Mouse (Mus musculus): ENCODE data around the gene Hba-a2. TPM values are rescaled to one million over a fixed set of nuclear protein-coding genes. Genes with fewer than 3 reads are reported as not detected.

Gene Hba-a2
- polyA plus RNA-seq (2015; fragmentation: Nextera tagmentation; extraction: Ambion mirVana): 10,427 and 30,164 TPM in 2 replicates

DNA sequence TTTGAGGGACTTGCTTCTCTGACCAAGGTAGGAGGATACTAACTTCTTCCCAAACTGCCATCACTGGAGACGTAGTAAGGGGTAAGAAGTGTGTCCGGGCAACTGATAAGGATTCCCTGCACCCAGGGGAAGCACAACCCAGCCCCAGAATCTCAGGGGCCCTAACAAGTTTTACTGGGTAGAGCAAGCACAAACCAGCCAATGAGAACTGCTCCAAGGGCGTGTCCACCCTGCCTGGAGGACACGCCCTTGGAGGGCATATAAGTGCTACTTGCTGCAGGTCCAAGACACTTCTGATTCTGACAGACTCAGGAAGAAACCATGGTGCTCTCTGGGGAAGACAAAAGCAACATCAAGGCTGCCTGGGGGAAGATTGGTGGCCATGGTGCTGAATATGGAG, at the start of gene Hba-a2:
Gene Hba-a2, plus strand, starts transcription at position 287 of the 400 bp plus-strand sequence.

GRCm38 (mm10) chr11:32267188-32267884, 29.0 kb upstream of the Hba-a2 start, which contains the start of gene Nprl3:
Gene Nprl3, minus strand, starts transcription at chr11:32267707.

GRCm38 (mm10) chr11:32276347-32276746, 19.9 kb upstream of the Hba-a2 start, which contains the start of gene Hba-x:
Gene Hba-x, plus strand, starts transcription at chr11:32276400.

GRCm38 (mm10) chr11:32283091-32283777, 13.1 kb upstream of the Hba-a2 start, which contains the start of gene Hba-a1:
Gene Hba-a1, plus strand, starts transcription at chr11:32283511.

GRCm38 (mm10) chr11:32286695-32287492, 9.4 kb upstream of the Hba-a2 start, which contains the start of gene Hbq1b:
Gene Hbq1b, plus strand, starts transcription at chr11:32286965.

GRCm38 (mm10) chr11:32299865-32300264, 3.6 kb downstream of the Hba-a2 start, which contains the start of gene Hbq1a:
Gene Hbq1a, plus strand, starts transcription at chr11:32300069.

Other genes with a start within 250 kb of the Hba-a2 start
- 0.10 TPM in 1 of 2 replicates, not detected in the other for gene Il9r, start 96.2 kb upstream of the Hba-a2 start, polyA plus RNA-seq (2015; fragmentation: Nextera tagmentation; extraction: Ambion mirVana)
- 28.1 and 28.8 TPM in 2 replicates for gene Snrnp25, start 91.1 kb upstream of the Hba-a2 start, polyA plus RNA-seq (2015; fragmentation: Nextera tagmentation; extraction: Ambion mirVana)
- 63.6 and 70.8 TPM in 2 replicates for gene Rhbdf1, start 74.2 kb upstream of the Hba-a2 start, polyA plus RNA-seq (2015; fragmentation: Nextera tagmentation; extraction: Ambion mirVana)
- gene Mpg, start 70.0 kb upstream of the Hba-a2 start, polyA plus RNA-seq (2015; fragmentation: Nextera tagmentation; extraction: Ambion mirVana): 20.0 and 25.8 TPM in 2 replicates
- gene Nprl3, start 28.8 kb upstream of the Hba-a2 start, polyA plus RNA-seq (2015; fragmentation: Nextera tagmentation; extraction: Ambion mirVana): 28.2 and 30.8 TPM in 2 replicates
- 0.87 and 2.7 TPM in 2 replicates for gene Hba-x, start 20.1 kb upstream of the Hba-a2 start, polyA plus RNA-seq (2015; fragmentation: Nextera tagmentation; extraction: Ambion mirVana)
- gene Hba-a1, start 13.0 kb upstream of the Hba-a2 start, polyA plus RNA-seq (2015; fragmentation: Nextera tagmentation; extraction: Ambion mirVana): 4,399 and 13,070 TPM in 2 replicates
- 0.58 and 1.7 TPM in 2 replicates for gene Hbq1b, start 9.5 kb upstream of the Hba-a2 start, polyA plus RNA-seq (2015; fragmentation: Nextera tagmentation; extraction: Ambion mirVana)
- gene Hbq1a, start 3.6 kb downstream of the Hba-a2 start, polyA plus RNA-seq (2015; fragmentation: Nextera tagmentation; extraction: Ambion mirVana): 1.2 TPM in 1 of 2 replicates, not detected in the other
- gene Sh3pxd2b, start 51.3 kb downstream of the Hba-a2 start, polyA plus RNA-seq (2015; fragmentation: Nextera tagmentation; extraction: Ambion mirVana): 6.8 and 7.2 TPM in 2 replicates
- 27.4 and 33.6 TPM in 2 replicates for gene Ubtd2, start 158.9 kb downstream of the Hba-a2 start, polyA plus RNA-seq (2015; fragmentation: Nextera tagmentation; extraction: Ambion mirVana)
- gene Efcab9, start 235.6 kb downstream of the Hba-a2 start, polyA plus RNA-seq (2015; fragmentation: Nextera tagmentation; extraction: Ambion mirVana): 0.98 and 1.1 TPM in 2 replicates
- gene Stk10, start 236.8 kb downstream of the Hba-a2 start, polyA plus RNA-seq (2015; fragmentation: Nextera tagmentation; extraction: Ambion mirVana): 2.5 and 3.8 TPM in 2 replicates

Data from urinary bladder, postnatal 0 days (tissue).